7 mouse cellular contexts compared by ENCODE assay signal in genomic region chr16:90621761-90622411, GRCm38 (mm10).
DNase-seq lines count a peak whose midpoint lies in the region; ATAC-seq lines count a peak whose summit lies in the region.

No protein-coding gene starts in this region.

- WGBS in limb, embryonic 13.5 days: 33% methylated on average over 13 of the region's 13 CpGs

- H3K9ac ChIP-seq in limb, embryonic 13.5 days: no peak overlapping the region

- H3K9me3 ChIP-seq in limb, embryonic 13.5 days: 0 out of 2 replicates have a peak, but pooled peaks cover 4% of the 10 kb centered on the region

- peaks cover 63% of the 10 kb centered on the region for H3K4me1 ChIP-seq in limb, embryonic 13.5 days

- H3K27me3 ChIP-seq in limb, embryonic 13.5 days: no peaks in the 10 kb centered on the region

- H3K4me2 ChIP-seq in limb, embryonic 13.5 days (replicated peaks): no peak overlapping the region

- no peaks in the 10 kb centered on the region for H3K36me3 ChIP-seq in limb, embryonic 13.5 days

- DNase-seq in Muller cell, postnatal 12 days (ENCODE audit: inconsistent ontology term): peak; percentile 40
- DNase-seq in adrenal gland, adult 8-10 months: peak; percentile 49
- DNase-seq in fat pad, adult 2 months (ENCODE audit: extremely low read depth, low read depth, low spot score): peak; percentile 46
- peak; percentile 18 for DNase-seq in heart, postnatal 4 days
- DNase-seq in urinary bladder, postnatal 36 days (ENCODE audit: low spot score in 2 of 2): no peak
- DNase-seq in T-cell, adult 2 months (ENCODE audit: low spot score): no peak

- no peak for ATAC-seq in limb, embryonic 13.5 days (ENCODE audit: low FRiP score, low read depth)

- H3K27ac ChIP-seq in limb, embryonic 13.5 days: peak overlapping the region; percentile 94

- no peak overlapping the region for H3K4me3 ChIP-seq in limb, embryonic 13.5 days

Comparison
In these comparisons a context has a peak if more than half of its experiments do, and no peak if none do; other contexts are left out.
1. DNase-seq: peak in Muller cell, postnatal 12 days (single experiment), adrenal gland, adult 8-10 months (single experiment), fat pad, adult 2 months (single experiment) and heart, postnatal 4 days (single experiment); none in urinary bladder, postnatal 36 days (0 of 2) and T-cell, adult 2 months (single experiment).